Mouse (Mus musculus) cerebral cortex, adult 2 months (tissue): Measurements from ENCODE around the gene Tigd3.

Experiments used
- WGBS: fragments of 180-500 bp; shearing (Covaris S2); methylation state at CpG from one replicate; pipeline ENCODE4 v1.1.7; 2018; 5-methylcytosine and 5-hydroxymethylcytosine counted together

Gene Tigd3

DNA sequence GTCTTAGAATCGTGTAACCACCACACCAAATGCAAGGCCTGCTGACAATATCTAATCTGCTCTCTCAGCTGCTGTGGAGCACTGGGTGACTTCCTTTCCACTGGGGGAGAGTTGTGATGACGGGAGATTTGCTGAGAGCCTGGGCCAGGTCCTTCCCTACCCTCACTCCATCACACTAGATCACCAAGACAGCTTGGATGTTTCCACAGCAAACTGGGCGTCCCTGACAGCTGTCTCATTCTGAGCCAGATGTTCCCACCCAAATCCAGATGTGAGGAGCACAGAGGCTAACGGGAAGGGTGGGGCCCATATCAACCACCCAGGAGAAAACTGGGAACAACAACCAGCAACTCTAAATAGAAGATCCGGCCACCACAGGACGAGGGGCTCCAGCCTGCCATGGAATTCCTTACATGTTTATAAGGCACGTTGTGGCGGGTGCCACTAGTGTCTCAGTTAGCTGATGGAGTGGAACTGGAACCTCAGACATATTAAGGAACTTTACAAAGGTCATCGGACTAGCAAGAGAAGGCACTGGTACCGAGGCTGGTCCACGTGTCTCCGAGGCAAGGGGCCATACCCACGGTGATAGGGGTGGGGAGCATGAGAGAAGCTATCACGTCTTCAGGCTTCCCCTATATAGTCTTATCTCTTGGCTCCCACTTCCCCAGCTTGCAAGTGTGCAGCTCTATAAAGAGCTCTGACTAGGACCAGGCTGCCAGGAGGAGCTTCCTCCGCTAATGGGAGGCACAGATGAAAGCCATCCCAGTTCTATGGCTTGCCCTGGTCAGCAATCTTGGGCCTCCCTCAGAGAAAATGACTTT is 28.4 kb upstream of the Tigd3 start:
- WGBS, result 54% methylated on average over 15 of the region's 15 CpGs

DNA sequence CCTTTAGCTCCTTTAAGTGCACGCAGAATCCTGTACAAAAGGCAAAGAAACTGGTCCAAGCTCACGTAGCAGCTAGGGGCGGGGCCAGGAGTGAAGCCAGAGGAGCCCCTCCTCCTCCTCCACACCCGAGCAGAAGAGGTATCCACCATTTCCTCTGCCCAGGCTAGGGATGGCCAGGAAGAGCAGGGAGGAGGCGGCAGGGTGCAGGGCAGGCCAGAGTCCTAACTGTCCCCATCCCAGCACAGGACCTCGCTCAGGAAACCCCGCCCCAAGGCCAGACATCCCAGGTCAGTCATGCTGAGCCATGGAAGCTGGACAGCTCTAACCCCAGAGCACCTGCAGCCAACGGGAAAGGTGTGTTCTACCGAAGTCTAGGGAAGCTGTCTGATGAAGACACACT is 27.8 kb upstream of the Tigd3 start:
- 30% methylated on average over 9 of the region's 9 CpGs for WGBS

DNA sequence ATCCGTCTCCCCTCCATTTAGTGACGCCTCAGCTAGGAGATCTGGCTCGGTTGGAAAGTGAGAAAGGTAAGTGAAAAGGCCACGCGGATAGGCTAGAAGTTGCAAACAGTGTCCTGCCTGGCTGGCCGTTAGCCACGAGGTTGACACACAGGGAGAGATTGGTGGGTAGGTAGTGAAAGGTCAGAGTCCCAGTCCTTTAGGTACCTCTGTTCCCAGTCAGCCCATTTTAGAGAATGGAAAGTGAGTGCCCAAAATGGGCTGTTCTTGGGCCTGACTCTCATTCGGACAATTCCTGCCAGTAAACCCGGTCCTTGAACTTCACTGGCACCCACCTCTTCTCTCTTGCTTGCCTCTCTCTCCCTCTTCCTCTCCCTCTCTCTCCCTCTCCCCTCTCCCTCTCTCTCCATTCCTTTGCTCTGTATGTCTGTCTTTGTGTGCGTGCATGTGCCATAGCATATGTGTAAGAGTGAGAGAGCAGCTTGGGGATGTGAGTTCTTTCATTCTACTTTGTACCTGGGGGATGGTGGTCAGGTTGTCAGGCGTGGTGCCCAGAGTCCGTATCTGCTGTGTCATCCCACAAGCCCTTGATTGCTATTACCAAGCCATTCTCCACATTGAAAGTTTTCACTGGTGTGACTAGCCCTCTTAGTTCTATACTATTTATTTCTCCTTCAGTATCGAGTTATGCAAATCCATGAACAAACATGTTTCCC is 19.2 kb upstream of the Tigd3 start, which contains the start of gene Dpf2:
Gene Dpf2, minus strand, starts transcription at position 4 of the 713 bp plus-strand sequence.
- 9% methylated on average over 13 of the region's 13 CpGs for WGBS

DNA sequence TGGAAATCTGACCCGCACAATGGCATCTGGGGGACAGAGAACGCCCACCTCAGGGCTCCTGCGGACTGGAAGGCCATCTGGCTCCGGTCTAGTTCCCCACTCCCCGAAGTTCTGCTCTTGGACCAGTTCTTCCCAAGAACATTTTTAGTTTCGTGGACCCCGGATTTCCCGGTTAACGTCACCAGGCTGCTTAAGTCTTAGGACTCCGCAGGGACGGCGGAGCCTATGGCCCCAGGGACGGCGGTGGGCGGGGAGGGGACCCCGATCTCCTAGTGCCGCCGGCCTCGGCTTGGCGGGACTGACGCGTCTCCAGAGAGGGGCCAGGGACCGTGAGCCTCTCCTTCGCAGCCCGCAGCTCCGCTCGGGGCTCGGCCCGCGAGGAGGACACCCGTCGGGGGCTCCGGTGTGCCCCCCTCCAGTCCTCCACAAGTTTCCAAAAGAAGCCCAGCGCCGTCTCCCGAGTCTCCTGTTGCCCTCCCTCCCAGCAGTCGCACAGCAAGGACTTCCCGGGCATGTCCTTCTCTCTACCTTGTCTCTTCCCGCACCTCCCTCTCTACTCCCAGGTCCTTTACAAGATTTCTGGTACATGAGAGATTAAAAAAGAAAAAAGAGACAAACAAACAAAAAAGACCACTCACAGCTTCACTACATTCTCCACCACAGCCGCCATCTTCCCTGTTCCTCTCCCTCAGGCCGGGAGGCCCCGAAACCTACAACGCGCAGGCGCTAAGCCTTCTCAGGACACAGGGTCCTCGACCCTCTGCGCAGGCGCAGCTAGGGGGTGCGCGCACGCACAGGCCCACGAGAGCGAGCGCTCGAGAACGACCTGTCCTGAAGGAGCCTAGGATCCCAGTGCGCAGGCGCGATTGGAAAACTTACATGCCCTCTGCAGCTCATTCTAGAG is 18.4 kb upstream of the Tigd3 start:
- WGBS, result under 1% methylated on average over 59 of the region's 59 CpGs

DNA sequence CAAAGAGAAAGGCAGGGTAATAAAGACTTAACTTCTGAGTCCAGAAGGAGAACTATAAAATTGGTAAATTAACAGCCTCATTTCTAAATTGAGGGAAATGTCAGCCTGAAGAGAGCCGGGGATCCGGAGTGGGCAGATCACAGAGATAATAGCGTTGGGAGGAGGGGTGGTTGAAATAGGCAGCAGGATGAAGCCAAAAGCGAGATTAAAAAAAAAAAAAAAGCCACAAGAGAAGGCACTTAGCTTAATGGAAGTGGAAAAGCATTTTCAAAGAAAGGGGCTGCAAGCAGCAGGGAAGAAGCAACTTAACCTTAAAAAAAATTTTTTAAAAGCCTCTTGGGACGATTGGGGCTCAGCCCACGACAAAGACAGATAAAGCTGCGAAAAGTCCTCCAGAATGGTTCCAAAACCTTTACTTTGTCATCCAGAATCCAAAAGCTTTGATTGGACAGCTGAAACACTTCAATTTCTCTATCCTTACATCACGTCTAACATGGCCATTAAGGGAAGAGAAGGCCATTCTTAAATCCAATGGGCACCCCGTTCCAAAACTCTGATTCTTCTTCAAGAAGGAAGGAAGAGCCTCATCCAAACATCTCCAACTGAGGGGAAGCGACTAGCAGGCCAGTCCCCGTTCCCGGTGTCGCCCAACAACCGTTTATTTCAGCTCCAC is 17.6 kb upstream of the Tigd3 start:
- under 1% methylated on average over 14 of the region's 14 CpGs for WGBS

DNA sequence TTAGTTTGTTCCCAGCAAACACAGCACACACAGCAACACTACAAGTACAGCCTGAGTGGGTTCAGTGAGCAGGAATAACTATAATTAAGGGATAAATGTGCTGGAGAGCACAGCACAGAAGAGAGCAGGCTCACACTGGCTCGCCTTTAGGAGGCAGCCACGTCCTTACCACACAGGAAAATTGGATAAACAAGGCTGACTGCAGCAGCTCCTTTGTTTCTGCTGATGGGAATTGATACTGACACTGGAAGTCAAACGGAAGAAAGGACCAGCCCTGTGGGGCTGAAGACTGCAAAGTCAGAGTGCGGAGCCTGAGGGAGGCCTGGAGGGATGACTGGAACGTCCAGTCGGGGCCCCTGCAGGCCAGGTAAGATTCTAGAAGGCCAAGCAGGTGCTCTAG is 16.3 kb upstream of the Tigd3 start:
- WGBS, result 36% methylated on average over 6 of the region's 6 CpGs

DNA sequence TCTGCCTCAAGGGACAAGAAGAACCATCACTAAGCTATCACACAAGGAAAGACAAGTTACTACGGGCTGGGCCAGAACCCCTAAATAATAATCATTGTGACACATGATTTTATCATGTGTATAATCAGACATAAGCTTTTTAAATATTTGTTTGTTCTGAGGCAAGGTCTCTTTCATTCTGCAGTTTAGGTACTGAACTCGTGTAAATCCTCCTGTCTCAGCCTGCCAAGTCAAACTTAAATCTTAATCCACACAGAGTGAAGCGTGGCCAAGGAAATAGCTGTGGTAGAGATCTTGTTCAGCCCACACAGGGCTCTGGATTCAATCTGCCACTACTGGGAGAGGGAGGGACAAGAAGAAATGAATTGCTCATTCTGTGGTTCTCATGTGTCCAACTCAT is 13.3 kb upstream of the Tigd3 start:
- WGBS, result 61% methylated on average over 3 of the region's 3 CpGs

DNA sequence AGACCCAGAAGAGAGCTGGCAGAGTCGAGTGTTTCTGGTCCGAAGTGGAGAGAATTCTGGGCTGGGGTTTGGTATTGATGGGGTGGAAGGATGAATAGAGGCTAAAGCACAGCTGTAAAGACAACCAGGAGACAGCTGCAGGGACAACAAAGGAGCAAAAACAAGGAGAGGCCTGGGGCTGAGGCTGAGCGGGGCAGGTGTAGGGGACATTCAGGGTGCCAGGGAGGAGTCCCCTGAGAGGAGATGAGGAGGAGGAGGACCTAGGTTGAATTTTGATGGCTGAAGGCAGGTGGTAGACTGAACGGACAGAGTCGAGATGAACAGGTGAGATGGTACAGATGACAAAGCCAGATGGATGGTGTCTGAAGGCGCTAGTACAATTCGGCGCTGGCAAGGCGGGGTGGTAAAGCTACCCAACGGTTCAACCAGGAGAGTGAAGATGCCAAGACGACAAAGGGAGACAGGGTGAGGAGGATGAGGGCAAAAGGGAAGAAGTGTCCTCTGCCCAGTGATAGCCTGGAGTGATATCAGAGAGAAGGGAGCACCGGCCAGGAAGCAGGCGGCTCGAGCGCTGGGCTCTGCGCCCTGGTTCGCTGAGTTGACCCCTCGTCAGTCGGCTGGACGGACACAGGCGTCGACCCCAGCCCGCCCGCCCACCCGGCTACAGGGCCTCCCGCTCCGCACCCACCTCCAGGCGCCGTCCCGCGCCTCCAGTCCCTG is 507 bp downstream of the Tigd3 start:
- WGBS, result 7% methylated on average over 31 of the region's 31 CpGs

DNA sequence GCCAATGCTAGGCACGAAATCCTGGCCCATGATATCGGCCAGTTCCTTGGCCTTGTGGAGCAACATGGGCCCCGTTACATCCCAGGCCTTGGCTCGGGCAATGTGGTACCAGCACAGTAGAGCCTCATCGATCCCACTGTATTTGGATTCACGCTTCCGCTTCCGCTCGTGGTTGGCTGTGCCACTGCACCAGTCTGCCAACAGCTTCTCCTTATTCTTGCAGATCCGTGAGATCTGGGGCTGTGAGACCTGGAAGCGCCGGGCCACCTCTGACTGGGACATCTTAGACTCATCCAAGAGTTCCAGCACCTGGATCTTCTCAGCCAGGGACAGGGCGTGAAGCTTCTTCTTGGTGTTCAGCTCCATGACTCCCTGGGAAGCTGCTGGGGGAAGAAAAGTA is 1.2 kb downstream of the Tigd3 start:
- 82% methylated on average over 13 of the region's 13 CpGs for WGBS

DNA sequence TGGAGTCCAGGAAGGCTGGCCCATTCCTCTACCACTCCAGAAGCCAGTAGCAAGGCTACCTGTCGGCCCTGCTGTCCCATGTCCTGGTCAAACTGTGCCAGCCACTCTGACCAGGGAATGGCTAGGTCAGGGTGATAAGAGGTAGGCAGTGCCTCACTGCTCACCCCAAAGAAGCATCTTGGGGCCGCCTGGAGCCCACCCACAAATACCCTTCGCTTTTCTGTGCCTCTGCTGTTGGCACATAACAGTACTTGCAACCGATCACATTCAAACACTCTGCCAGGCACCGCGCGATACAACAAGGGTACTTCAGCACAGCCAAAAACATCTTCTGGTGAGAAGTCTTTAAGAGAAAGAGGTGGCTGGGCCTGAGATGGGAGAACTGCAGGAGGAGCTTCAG is 1.7 kb downstream of the Tigd3 start:
- WGBS, result 82% methylated on average over 7 of the region's 7 CpGs

DNA sequence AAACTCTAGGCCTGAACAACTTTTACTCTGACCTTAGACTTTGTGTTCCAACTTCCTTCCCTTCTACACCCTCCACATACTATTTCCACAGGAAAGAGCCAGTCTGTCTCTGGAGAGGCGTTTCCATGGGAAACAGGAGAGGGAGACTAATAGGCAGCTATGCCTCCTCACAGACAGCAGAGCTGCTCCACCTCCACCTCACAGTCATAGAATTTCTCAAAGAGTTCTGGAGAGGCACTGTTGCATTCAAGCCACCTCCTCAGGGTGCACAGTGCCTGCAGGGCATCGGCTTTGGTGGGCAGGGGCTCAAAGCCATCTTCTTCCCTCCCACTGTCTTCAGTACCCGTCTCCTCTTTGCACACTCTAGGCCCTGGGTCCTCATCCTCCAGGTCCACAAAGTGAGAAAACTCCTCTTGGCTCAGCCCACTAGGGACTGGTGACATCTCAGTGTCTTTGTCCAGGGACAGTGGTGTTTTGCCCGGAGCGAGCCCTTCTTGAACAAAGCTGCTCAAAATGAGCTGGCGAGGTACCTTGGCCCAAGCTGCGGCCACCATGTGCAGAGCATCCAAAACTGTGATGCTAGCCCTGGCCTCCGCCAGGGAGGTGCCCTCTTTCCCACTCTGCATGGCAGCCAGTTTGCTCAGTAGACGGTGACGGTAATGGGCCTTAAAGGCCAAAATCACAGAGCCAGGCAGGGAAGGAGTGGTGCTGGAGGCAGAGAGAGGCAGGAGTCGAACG is 2.3 kb downstream of the Tigd3 start:
- 86% methylated on average over 12 of the region's 12 CpGs for WGBS

DNA sequence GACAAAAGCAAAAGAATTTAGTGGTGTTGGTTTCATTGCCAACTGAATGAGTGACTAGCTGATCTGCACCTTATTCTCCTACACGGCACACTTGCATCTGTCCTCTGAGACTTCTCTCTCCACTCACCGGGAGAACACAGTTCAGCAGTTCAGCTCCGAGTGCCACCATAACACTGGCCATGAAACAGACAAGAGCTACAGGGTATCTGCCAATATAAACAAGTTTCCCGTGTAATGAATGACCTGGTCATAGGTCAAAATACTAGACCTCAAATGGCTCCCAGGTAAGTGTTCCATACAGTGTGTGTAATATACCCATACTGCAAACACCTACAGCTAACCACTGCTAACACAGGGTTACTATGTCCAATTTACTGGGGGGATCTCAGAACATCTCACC is 4.7 kb downstream of the Tigd3 start:
- WGBS, result 78% methylated on average over 4 of the region's 4 CpGs

DNA sequence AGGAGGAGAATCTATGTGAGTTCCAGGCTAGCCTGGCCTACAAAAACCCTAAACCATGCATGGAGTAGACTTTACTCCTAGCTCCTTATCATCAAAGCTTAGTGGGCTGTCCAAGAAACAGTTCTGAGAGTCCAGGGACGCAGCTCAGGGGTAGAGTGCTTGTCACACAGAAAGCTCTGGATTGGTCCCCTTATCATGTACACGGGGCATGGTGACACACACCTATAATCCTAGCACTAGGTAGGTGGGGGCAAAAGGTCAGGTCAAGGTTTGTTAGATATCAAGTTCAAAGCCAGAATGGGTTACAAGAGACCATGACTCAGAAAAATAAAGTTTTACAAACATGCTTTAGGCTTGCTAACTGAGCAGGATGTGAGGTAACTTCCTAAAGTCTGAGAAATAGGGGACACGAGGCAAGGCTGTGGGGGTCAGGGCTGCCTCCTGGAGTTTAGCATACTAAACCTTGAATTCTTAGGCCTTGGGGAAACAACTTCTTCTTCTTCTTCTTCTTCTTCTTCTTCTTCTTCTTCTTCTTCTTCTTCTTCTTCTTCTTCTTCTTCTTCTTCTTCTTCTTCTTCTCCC is 6.6 kb downstream of the Tigd3 start:
- WGBS, result 78% methylated on average over 3 of the region's 3 CpGs

DNA sequence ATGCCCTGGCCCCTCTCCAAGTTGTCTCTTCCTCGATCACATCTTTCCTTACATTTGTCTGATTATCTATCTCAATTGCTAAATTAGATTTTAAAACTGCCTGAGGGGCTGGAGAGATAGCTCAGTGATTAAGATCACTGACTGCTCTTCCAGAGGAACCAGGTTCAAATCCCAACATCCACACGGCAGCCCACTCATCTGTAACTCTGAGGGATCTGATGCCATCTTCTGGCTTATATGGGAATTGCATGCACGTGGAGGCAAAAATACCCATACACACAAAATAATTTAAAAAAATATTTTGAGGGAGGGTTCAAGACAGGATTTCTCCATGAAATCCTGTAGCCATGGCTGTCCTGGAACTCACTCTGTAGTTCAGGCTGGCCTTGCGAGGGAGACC is 8.1 kb downstream of the Tigd3 start:
- WGBS, result 49% methylated on average over 4 of the region's 4 CpGs

DNA sequence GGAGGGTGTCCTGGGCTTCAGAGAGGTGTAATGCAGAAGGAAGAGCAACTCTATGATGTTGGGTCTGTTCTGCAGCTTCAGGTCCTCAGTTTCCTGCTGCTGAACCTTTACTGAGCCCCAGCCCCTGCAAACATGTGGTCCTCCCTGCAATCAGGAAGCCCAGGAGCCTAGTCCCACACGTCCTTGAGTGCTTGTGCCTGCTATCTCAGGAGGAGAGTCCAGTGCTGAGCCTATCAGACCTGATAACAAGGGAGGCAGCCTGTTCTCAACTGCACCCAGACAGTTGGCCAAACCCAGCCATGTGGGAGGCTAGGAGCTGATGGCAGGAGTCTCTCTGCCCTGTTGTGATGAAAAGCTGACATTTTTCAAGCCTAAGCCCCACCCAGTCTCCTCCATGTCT is 10.0 kb downstream of the Tigd3 start:
- 92% methylated on average over 1 of the region's 1 CpGs for whole genome bisulfite sequencing

DNA sequence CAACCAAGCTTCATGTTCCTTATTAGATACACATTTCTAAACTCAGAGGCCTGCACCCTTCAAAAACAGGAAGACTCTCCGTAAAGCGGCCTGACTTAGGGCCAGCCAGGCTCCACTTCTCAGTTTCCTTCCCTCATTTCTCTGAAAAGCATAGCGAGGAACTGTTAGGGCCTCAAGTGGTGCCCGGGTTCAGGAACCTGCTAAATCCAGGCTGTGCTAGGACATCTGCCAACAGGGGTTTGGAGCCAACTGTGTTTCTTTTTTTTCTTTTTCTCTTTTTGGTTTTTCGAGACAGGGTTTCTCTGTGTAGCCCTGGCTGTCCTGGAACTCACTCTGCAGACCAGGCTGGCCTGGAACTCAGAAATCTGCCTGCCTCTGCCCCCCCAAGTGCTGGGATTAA is 11.9 kb downstream of the Tigd3 start:
- WGBS, result 65% methylated on average over 5 of the region's 5 CpGs

DNA sequence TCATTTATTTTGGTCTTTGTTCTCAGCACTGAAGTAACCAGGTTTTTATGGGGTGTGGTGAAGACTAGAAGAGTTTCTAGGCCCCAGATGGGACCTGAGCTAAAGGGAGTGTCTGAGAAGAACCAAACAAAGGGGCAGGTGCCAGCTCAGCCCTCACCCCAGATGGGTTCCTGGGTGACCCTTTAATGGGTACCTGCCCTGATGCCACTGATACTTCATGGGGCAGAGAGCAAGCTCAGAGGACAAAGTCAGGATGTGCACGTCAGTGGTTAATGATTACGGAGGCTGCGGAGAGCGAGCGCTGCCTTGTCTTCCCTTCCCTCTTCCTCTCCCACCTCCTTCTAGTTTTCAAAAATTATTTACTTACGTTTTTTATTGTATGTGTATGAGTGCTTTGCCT is 12.8 kb downstream of the Tigd3 start:
- 93% methylated on average over 6 of the region's 6 CpGs for WGBS

DNA sequence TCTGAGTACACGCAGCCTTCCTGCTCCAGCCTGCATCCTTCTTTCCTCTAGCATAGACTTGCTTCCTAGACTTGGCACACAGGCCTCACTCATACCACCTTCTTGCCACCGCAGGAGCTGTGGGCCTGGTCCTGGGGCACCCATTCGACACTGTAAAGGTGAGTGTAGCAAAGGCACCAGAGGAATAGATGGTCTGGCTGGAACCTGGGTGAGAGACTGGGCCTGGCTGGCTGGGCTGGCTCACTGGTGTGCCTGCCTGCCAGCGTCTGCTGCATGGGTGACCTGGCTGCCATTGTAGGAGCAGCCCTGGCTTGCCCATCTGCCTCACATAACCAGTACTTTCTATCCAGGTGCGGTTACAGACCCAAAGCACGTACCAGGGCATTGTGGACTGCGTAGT is 14.2 kb downstream of the Tigd3 start:
- WGBS, result 92% methylated on average over 7 of the region's 7 CpGs

DNA sequence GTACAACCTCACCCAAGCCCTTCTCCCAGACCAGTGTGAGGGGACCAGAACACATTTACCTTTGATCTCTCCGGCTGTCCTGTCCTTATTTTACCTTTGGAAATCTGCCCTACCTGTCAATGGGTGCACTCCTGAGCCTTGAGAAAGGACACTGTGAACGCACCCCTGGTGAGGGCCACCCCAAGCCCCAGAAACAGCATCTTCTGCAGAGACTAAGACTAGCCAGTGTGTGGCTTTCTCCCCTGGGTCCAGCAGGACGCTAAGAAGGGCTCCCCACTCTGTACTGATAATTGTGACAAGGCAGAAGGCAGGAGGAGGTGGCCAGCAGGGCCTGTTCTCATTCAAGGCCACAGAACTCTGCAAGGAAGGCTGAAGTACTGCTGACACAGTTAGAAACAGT is 15.0 kb downstream of the Tigd3 start:
- WGBS, result 77% methylated on average over 3 of the region's 3 CpGs

DNA sequence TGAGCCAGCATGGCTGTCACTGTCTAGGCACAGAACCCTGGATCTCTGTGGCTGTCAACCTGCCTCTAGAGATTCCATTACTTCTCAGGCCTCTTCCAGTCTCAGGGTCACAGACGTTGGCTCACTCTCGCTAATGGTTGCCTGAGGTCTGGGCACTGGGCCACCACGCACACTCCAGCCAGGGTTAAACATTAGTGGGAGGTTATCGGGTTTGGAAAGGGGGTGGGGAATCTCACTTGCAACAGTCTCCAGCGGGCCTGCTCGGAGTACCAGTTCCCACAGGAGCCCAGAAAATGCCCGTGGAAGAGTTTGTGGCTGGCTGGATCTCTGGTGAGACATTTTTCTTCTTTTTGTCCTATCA is 15.6 kb downstream of the Tigd3 start:
- 48% methylated on average over 7 of the region's 7 CpGs for WGBS
